ENCODE assay signal across 30 mouse cellular contexts in genomic region chr6:47447658-47448057, GRCm38 (mm10).
"Had no signal": no experiment of that assay in that cellular context is flagged by ENCODE, and none has a peak within 500 bp of the region (broad histone marks: within the 10 kb centered on the region; RNA-seq: fewer than 3 reads in every experiment).

No protein-coding gene starts in this region.

- H3K27ac ChIP-seq: heart, embryonic 13.5 days; heart, embryonic 15.5 days; hindbrain, embryonic 10.5 days; hindbrain, embryonic 12.5 days; hindbrain, embryonic 13.5 days; hindbrain, embryonic 14.5 days; hindbrain, embryonic 15.5 days; hindbrain, postnatal 0 days; intestine, embryonic 15.5 days; kidney, embryonic 15.5 days; kidney, postnatal 0 days; layer of hippocampus, adult 2 months; left cerebral cortex, adult 2 months had no signal

- H3K36me3 ChIP-seq: heart, embryonic 12.5 days; heart, embryonic 13.5 days; heart, embryonic 15.5 days; hindbrain, embryonic 10.5 days; hindbrain, embryonic 12.5 days; hindbrain, embryonic 13.5 days; hindbrain, embryonic 15.5 days; intestine, embryonic 15.5 days; kidney, embryonic 15.5 days had no signal

- DNase-seq: heart, postnatal 10 days; heart, postnatal 14 days; heart, postnatal 36 days; heart, postnatal 4 days; kidney, adult 11 months; kidney, adult 18-20 months; kidney, adult 2 months; kidney, adult 8-10 months; kidney, adult 9 months; kidney, postnatal 10 days; kidney, postnatal 14 days; kidney, postnatal 25 days; kidney, postnatal 36 days; kidney, postnatal 4 days; layer of hippocampus, adult 9-11 months; layer of hippocampus, postnatal 36 days had no signal

- H3K27me3 ChIP-seq: heart, embryonic 12.5 days; heart, embryonic 13.5 days; heart, embryonic 15.5 days; hindbrain, embryonic 12.5 days; hindbrain, embryonic 13.5 days; hindbrain, embryonic 15.5 days; intestine, embryonic 15.5 days; kidney, embryonic 15.5 days had no signal

- H3K4me3 ChIP-seq: heart, embryonic 12.5 days; heart, embryonic 13.5 days; heart, embryonic 15.5 days; hindbrain, embryonic 10.5 days; hindbrain, embryonic 12.5 days; hindbrain, embryonic 13.5 days; hindbrain, embryonic 15.5 days; intestine, embryonic 15.5 days; kidney, embryonic 15.5 days; layer of hippocampus, adult 2 months; left cerebral cortex, adult 2 months had no signal

- H3K4me2 ChIP-seq: heart, embryonic 12.5 days; heart, embryonic 13.5 days; heart, embryonic 15.5 days; hindbrain, embryonic 12.5 days; hindbrain, embryonic 13.5 days; hindbrain, embryonic 14.5 days; hindbrain, embryonic 15.5 days; intestine, embryonic 15.5 days; kidney, embryonic 15.5 days had no signal

- H3K4me1 ChIP-seq: heart, embryonic 12.5 days; heart, embryonic 15.5 days; hindbrain, embryonic 10.5 days; hindbrain, embryonic 12.5 days; hindbrain, embryonic 13.5 days; hindbrain, embryonic 15.5 days; intestine, embryonic 15.5 days; kidney, embryonic 15.5 days had no signal

- H3K9ac ChIP-seq: heart, embryonic 12.5 days; heart, embryonic 13.5 days; heart, embryonic 15.5 days; hindbrain, embryonic 12.5 days; hindbrain, embryonic 13.5 days; hindbrain, embryonic 14.5 days; hindbrain, embryonic 15.5 days; intestine, embryonic 15.5 days; kidney, embryonic 15.5 days had no signal

- H3K9me3 ChIP-seq: heart, embryonic 12.5 days; heart, embryonic 13.5 days; heart, embryonic 15.5 days; hindbrain, embryonic 10.5 days; hindbrain, embryonic 12.5 days; hindbrain, embryonic 13.5 days; hindbrain, embryonic 15.5 days; intestine, embryonic 15.5 days; kidney, embryonic 15.5 days had no signal
